Mouse (Mus musculus) bone marrow, adult 2 months (tissue): ENCODE measurements around the gene Pomt1.

Experiments
- CTCF ChIP-seq: fragments of 200-500 bp; IDR thresholded peaks from 2 replicates; pipeline ENCODE4 v1.5.1; 2011; ENCODE audit warnings: low read length, control low read depth; ENCODE audit not compliant: control insufficient read depth, insufficient read depth
- POLR2A ChIP-seq: fragments of 200-500 bp; IDR thresholded peaks from 2 replicates; pipeline ENCODE4 v1.6.1; 2011; ENCODE audit warnings: low read depth, mild to moderate bottlenecking, control low read depth, low read length, borderline replicate concordance; ENCODE audit not compliant: control insufficient read depth

- TF ChIP-seq CTCF = no peak
- TF ChIP-seq POLR2A = no peak
Measured at GRCm38 (mm10) chr2:32213000-32213399, 23.4 kb upstream of the Pomt1 start.
